Mouse (Mus musculus) lung, embryonic 14.5 days (tissue): ENCODE measurements at regions not wholly inside any gene's neighbourhood (a gene's known extent, or its start where the extent isn't known, plus 50 kb on each side); places are given as distances from the start of the nearest gene placed in this dataset.

Source experiments
- ATAC-seq: fragments of 200-750 bp; cut with Nextera tagmentation; 2 replicates; pipeline ENCODE4 v1.8.0; 2017; ENCODE audit warnings: mild to moderate bottlenecking, moderate TSS enrichment, moderate library complexity; ENCODE audit not compliant: insufficient read depth
- DNase-seq: peaks from one replicate; pipeline ENCODE4 v3.0.0-alpha.2; 2015
- H3K27ac ChIP-seq: fragments of 300-500 bp; sonication (generic); 2 replicates; pipeline ENCODE4 v1.5.1; 2014; ENCODE audit warnings: low read depth, mild to moderate bottlenecking, moderate library complexity
- H3K27me3 ChIP-seq: fragments of 300-500 bp; sonication (generic); 2 replicates; pipeline ENCODE4 v1.6.1; 2014; ENCODE audit warnings: low read length, control low read depth; ENCODE audit not compliant: insufficient read depth
- H3K36me3 ChIP-seq: fragments of 300-500 bp; sonication (generic); 2 replicates; pipeline ENCODE4 v1.6.1; 2014; ENCODE audit warnings: control low read depth; ENCODE audit not compliant: insufficient read depth
- H3K4me1 ChIP-seq: fragments of 300-500 bp; sonication (generic); 2 replicates; pipeline ENCODE4 v1.6.1; 2014; ENCODE audit warnings: antibody characterized with exemption, control low read depth; ENCODE audit not compliant: insufficient read depth
- H3K4me2 ChIP-seq: fragments of 300-500 bp; sonication (generic); 2 replicates; pipeline ENCODE4 v1.6.1; 2014; ENCODE audit warnings: mild to moderate bottlenecking
- H3K4me3 ChIP-seq: fragments of 300-500 bp; sonication (generic); 2 replicates; pipeline ENCODE4 v1.5.1; 2014; ENCODE audit warnings: low read depth, low read length
- H3K9ac ChIP-seq: fragments of 300-500 bp; sonication (generic); 2 replicates; pipeline ENCODE4 v1.6.1; 2014
- H3K9me3 ChIP-seq: fragments of 300-500 bp; sonication (generic); 2 replicates; pipeline ENCODE4 v1.6.1; 2016; ENCODE audit warnings: low read depth, low read length, control low read depth
- CTCF ChIP-seq: IDR thresholded peaks from 2 replicates; pipeline ENCODE4 v1.5.1; 2016; ENCODE audit warnings: antibody characterized with exemption, low read depth
- WGBS: fragments of 180-500 bp; shearing (Covaris S2); extraction: QIAGEN DNeasy Blood & Tissue Kit; methylation state at CpG from one replicate; pipeline ENCODE4 v1.1.7; 2014; 5-methylcytosine and 5-hydroxymethylcytosine counted together

GRCm38 (mm10) chr12:46988972-46989371 lies 170.2 kb upstream of the Nova1 start:
- Histone ChIP-seq H3K9me3 (no peaks in the 10 kb centered on the region), H3K9ac (no peak overlapping the region), H3K4me2 (no peak overlapping the region), H3K27ac (no peak overlapping the region), H3K36me3 (no peaks in the 10 kb centered on the region), H3K4me3 (no peak overlapping the region), H3K4me1 (no peaks in the 10 kb centered on the region), H3K27me3 (no peaks in the 10 kb centered on the region)
- TF ChIP-seq CTCF: no peak
- WGBS: 74% methylated on average over 2 of the region's 2 CpGs
- ATAC-seq (no peak), DNase-seq (no peak)

GRCm38 (mm10) chr12:46950223-46950779 lies 131.6 kb upstream of the Nova1 start:
- H3K27me3 ChIP-seq: no peaks in the 10 kb centered on the region
- no peaks in the 10 kb centered on the region for H3K4me1 ChIP-seq
- H3K27ac ChIP-seq: no peak overlapping the region
- H3K4me3 ChIP-seq: no peak overlapping the region
- no peak overlapping the region for H3K9ac ChIP-seq
- TF ChIP-seq CTCF: no peak
- ATAC-seq (no peak), DNase-seq (no peak)
- H3K9me3 ChIP-seq: no peaks in the 10 kb centered on the region
- H3K36me3 ChIP-seq: no peaks in the 10 kb centered on the region
- WGBS: 71% methylated on average over 3 of the region's 3 CpGs
- H3K4me2 ChIP-seq: no peak overlapping the region

GRCm38 (mm10) chr12:46945707-46946106 lies 127.0 kb upstream of the Nova1 start:
- ATAC-seq: no peak
- no peak for TF ChIP-seq CTCF

GRCm38 (mm10) chr12:46931086-46931485 lies 112.4 kb upstream of the Nova1 start:
- H3K4me1 ChIP-seq: no peaks in the 10 kb centered on the region
- H3K9ac ChIP-seq: no peak overlapping the region
- ATAC-seq (no peak), DNase-seq (no peak)
- H3K27ac ChIP-seq: no peak overlapping the region
- no peak for TF ChIP-seq CTCF
- H3K27me3 ChIP-seq: no peaks in the 10 kb centered on the region
- no peak overlapping the region for H3K4me3 ChIP-seq
- H3K36me3 ChIP-seq: no peaks in the 10 kb centered on the region
- H3K9me3 ChIP-seq: no peaks in the 10 kb centered on the region
- H3K4me2 ChIP-seq: no peak overlapping the region

More at GRCm38 (mm10) chr12:46945707-46946106, 127.0 kb upstream of the Nova1 start:
- no peak overlapping the region for H3K4me3 ChIP-seq
- H3K36me3 ChIP-seq: no peaks in the 10 kb centered on the region
- no peaks in the 10 kb centered on the region for H3K27me3 ChIP-seq
- no peak overlapping the region for H3K4me2 ChIP-seq
- H3K9me3 ChIP-seq: no peaks in the 10 kb centered on the region
- no peaks in the 10 kb centered on the region for H3K4me1 ChIP-seq
- DNase-seq: no peak
- H3K9ac ChIP-seq: no peak overlapping the region
- H3K27ac ChIP-seq: no peak overlapping the region

GRCm38 (mm10) chr12:46917286-46917685 lies 98.6 kb upstream of the Nova1 start:
- Histone ChIP-seq H3K36me3 (no peaks in the 10 kb centered on the region), H3K4me3 (no peak overlapping the region), H3K4me2 (no peak overlapping the region), H3K4me1 (no peaks in the 10 kb centered on the region), H3K9ac (no peak overlapping the region), H3K9me3 (no peaks in the 10 kb centered on the region), H3K27ac (no peak overlapping the region), H3K27me3 (no peaks in the 10 kb centered on the region)
- 60% methylated on average over 4 of the region's 4 CpGs for WGBS
- ATAC-seq (no peak), DNase-seq (no peak)
- no peak for TF ChIP-seq CTCF

GRCm38 (mm10) chr12:46878164-46878563 lies 59.4 kb upstream of the Nova1 start:
- Histone ChIP-seq H3K4me2 (no peak overlapping the region), H3K27ac (no peak overlapping the region), H3K9ac (no peak overlapping the region), H3K9me3 (no peaks in the 10 kb centered on the region), H3K4me1 (no peaks in the 10 kb centered on the region), H3K27me3 (no peaks in the 10 kb centered on the region), H3K4me3 (no peak overlapping the region), H3K36me3 (no peaks in the 10 kb centered on the region)
- TF ChIP-seq CTCF: no peak
- DNase-seq (no peak), ATAC-seq (no peak)
- WGBS: 87% methylated on average over 3 of the region's 3 CpGs

- Histone ChIP-seq H3K27ac (no peak overlapping the region), H3K4me1 (no peaks in the 10 kb centered on the region), H3K4me3 (no peak overlapping the region), H3K36me3 (no peaks in the 10 kb centered on the region), H3K27me3 (no peaks in the 10 kb centered on the region), H3K4me2 (no peak overlapping the region), H3K9me3 (no peaks in the 10 kb centered on the region), H3K9ac (no peak overlapping the region)
- 27% methylated on average over 2 of the region's 2 CpGs for WGBS
- ATAC-seq (peak; percentile 73; the same call in 1 of the 2 replicates), DNase-seq (peak; percentile 92)
- no peak for TF ChIP-seq CTCF
Measured at GRCm38 (mm10) chr12:46870130-46870529, 51.4 kb upstream of the Nova1 start.
